Mouse (Mus musculus) midbrain, embryonic 11.5 days (tissue): ENCODE measurements around the gene Hist1h4m. TPM values are rescaled to one million over a fixed set of nuclear protein-coding genes. Genes with fewer than 3 reads are reported as not detected.

ENCODE experiments used
- microRNA-seq: library from miRNA; unstranded; fragments of <30 nt; microRNA quantifications from one replicate; pipeline ENCODE4, GENCODE M21; 2017
- polyA plus RNA-seq: library from polyadenylated mRNA; unstranded; fragments of >200 nt; fragmentation: Nextera tagmentation; extraction: Ambion mirVana; gene quantifications from 2 replicates; pipeline ENCODE4 v1.2.1, GENCODE M21; 2014

Gene Hist1h4m
- polyA plus RNA-seq, 1 experiment from 2014 or later: not detected

Small RNAs within 50 kb of the gene (microRNA-seq; reads per million reads assigned to microRNA genes)
- gene Gm19658 (not detected), gene Gm44346 (not detected), gene Gm44466 (not detected)

Other genes starting within 250 kb of the Hist1h4m start
- not detected in 2 replicates for gene Olfr1364, start 230.0 kb upstream of the Hist1h4m start, polyA plus RNA-seq
- gene Olfr1362, start 197.7 kb upstream of the Hist1h4m start, polyA plus RNA-seq: not detected in 2 replicates
- not detected in 2 replicates for gene Olfr11, start 169.2 kb upstream of the Hist1h4m start, polyA plus RNA-seq
- gene Olfr1361, start 148.4 kb upstream of the Hist1h4m start, polyA plus RNA-seq: not detected in 2 replicates
- not detected in 2 replicates for gene Olfr1360, start 134.3 kb upstream of the Hist1h4m start, polyA plus RNA-seq
- gene Olfr1359, start 113.6 kb upstream of the Hist1h4m start, polyA plus RNA-seq: not detected in 2 replicates
- 0.85 and 2.7 TPM in 2 replicates for gene Hist1h2bl, start 95.6 kb upstream of the Hist1h4m start, polyA plus RNA-seq
- 19.8 and 20.9 TPM in 2 replicates for gene Hist1h2ai, start 95.3 kb upstream of the Hist1h4m start, polyA plus RNA-seq
- 11.6 and 12.9 TPM in 2 replicates for gene Hist1h3h, start 94.1 kb upstream of the Hist1h4m start, polyA plus RNA-seq
- 4.2 and 5.7 TPM in 2 replicates for gene Hist1h2bm, start 89.7 kb upstream of the Hist1h4m start, polyA plus RNA-seq
- 1.0 and 2.2 TPM in 2 replicates for gene Hist1h4j, start 76.7 kb upstream of the Hist1h4m start, polyA plus RNA-seq
- gene Hist1h4k, start 61.2 kb upstream of the Hist1h4m start, polyA plus RNA-seq: 2.4 and 6.0 TPM in 2 replicates
- gene Hist1h2ak, start 57.9 kb upstream of the Hist1h4m start, polyA plus RNA-seq: 6.2 and 10.7 TPM in 2 replicates
- 2.2 TPM in 1 of 2 replicates, not detected in the other for gene Hist1h2bn, start 57.6 kb upstream of the Hist1h4m start, polyA plus RNA-seq
- gene Hist1h1b, start 31.1 kb upstream of the Hist1h4m start, polyA plus RNA-seq: 20.0 and 24.8 TPM in 2 replicates
- 289 and 304 TPM in 2 replicates for gene Hist1h3i, start 28.4 kb upstream of the Hist1h4m start, polyA plus RNA-seq
- 2.6 and 7.4 TPM in 2 replicates for gene Hist1h2an, start 24.5 kb upstream of the Hist1h4m start, polyA plus RNA-seq
- gene Hist1h2bp, start 24.3 kb upstream of the Hist1h4m start, polyA plus RNA-seq: 2.5 TPM in 2 replicates
- 17.8 and 23.3 TPM in 2 replicates for gene Hist1h2bq, start 1.5 kb upstream of the Hist1h4m start, polyA plus RNA-seq
- 1.7 TPM in 1 of 2 replicates, not detected in the other for gene Hist1h2ao, start 1.3 kb upstream of the Hist1h4m start, polyA plus RNA-seq
- 10.3 and 12.0 TPM in 2 replicates for gene Hist1h4n, start 20.4 kb downstream of the Hist1h4m start, polyA plus RNA-seq
- 5,628 and 6,009 TPM in 2 replicates for gene Hist1h2ap, start 21.8 kb downstream of the Hist1h4m start, polyA plus RNA-seq
- gene Hist1h2br, start 22.0 kb downstream of the Hist1h4m start, polyA plus RNA-seq: 17.8 and 23.1 TPM in 2 replicates
- gene Zfp184, start 133.3 kb downstream of the Hist1h4m start, polyA plus RNA-seq: 26.7 and 27.9 TPM in 2 replicates
- gene Pom121l2, start 169.4 kb downstream of the Hist1h4m start, polyA plus RNA-seq: not detected in 2 replicates
- gene Prss16, start 198.0 kb downstream of the Hist1h4m start, polyA plus RNA-seq: 0.10 and 0.37 TPM in 2 replicates
- gene Hist1h2ah, start 223.8 kb downstream of the Hist1h4m start, polyA plus RNA-seq: 6.3 and 6.8 TPM in 2 replicates
- gene Hist1h2bk, start 224.1 kb downstream of the Hist1h4m start, polyA plus RNA-seq: 9.9 and 11.3 TPM in 2 replicates
- 43.8 and 43.9 TPM in 2 replicates for gene Hist1h4i, start 229.6 kb downstream of the Hist1h4m start, polyA plus RNA-seq
- gene Hist1h2ag, start 231.2 kb downstream of the Hist1h4m start, polyA plus RNA-seq: 46.4 and 70.6 TPM in 2 replicates
- 9.9 and 12.6 TPM in 2 replicates for gene Hist1h2bj, start 231.5 kb downstream of the Hist1h4m start, polyA plus RNA-seq